Mouse (Mus musculus) heart, embryonic 12.5 days (tissue): ENCODE data around the gene Cacna1s. TPM values are rescaled to one million over a fixed set of nuclear protein-coding genes. Genes with fewer than 3 reads are reported as not detected.
A peak's percentile ranks its signal among the peaks of the same experiment; 100 is the strongest.

ENCODE experiments used
- ATAC-seq: fragments of 200-750 bp; cut with Nextera tagmentation; 2 replicates; pipeline ENCODE4 v1.8.0; 2017; ENCODE audit warnings: moderate TSS enrichment, moderate library complexity; ENCODE audit not compliant: insufficient number of reproducible peaks, low FRiP score
- H3K27ac ChIP-seq: fragments of 300-500 bp; sonication (generic); 2 replicates; pipeline ENCODE4 v1.5.1; 2016; ENCODE audit warnings: mild to moderate bottlenecking, moderate library complexity; ENCODE audit not compliant: poor library complexity, severe bottlenecking
- H3K27me3 ChIP-seq: fragments of 300-500 bp; sonication (generic); replicated peaks from 2 replicates; pipeline ENCODE4 v1.6.1; 2016; ENCODE audit warnings: mild to moderate bottlenecking, moderate library complexity
- H3K36me3 ChIP-seq: fragments of 300-500 bp; sonication (generic); 2 replicates; pipeline ENCODE4 v1.6.1; 2016; ENCODE audit warnings: mild to moderate bottlenecking, moderate library complexity
- H3K4me1 ChIP-seq: fragments of 300-500 bp; sonication (generic); replicated peaks from 2 replicates; pipeline ENCODE4 v1.6.1; 2016; ENCODE audit warnings: mild to moderate bottlenecking
- H3K4me2 ChIP-seq: fragments of 300-500 bp; sonication (generic); 2 replicates; pipeline ENCODE4 v1.6.1; 2016; ENCODE audit warnings: mild to moderate bottlenecking, moderate library complexity
- H3K4me3 ChIP-seq: fragments of 300-500 bp; sonication (generic); 2 replicates; pipeline ENCODE4 v1.5.1; 2016; ENCODE audit warnings: mild to moderate bottlenecking
- H3K9ac ChIP-seq: fragments of 300-500 bp; sonication (generic); 2 replicates; pipeline ENCODE4 v1.6.1; 2016; ENCODE audit warnings: mild to moderate bottlenecking, moderate library complexity
- H3K9me3 ChIP-seq: fragments of 300-500 bp; sonication (generic); replicated peaks from 2 replicates; pipeline ENCODE4 v1.6.1; 2016; ENCODE audit warnings: mild to moderate bottlenecking, moderate library complexity
- WGBS: fragments of 180-500 bp; shearing (Covaris S2); methylation state at CpG from one replicate; pipeline ENCODE4 v1.1.7; 2016; 5-methylcytosine and 5-hydroxymethylcytosine counted together
- polyA plus RNA-seq: library from polyadenylated mRNA; unstranded; fragments of >200 nt; fragmentation: Nextera tagmentation; extraction: Ambion mirVana; gene quantifications from 2 replicates; pipeline ENCODE4 v1.2.1, GENCODE M21; 2016

Gene Cacna1s
- polyA plus RNA-seq, 1 experiment from 2014 or later = 0.57 TPM

DNA sequence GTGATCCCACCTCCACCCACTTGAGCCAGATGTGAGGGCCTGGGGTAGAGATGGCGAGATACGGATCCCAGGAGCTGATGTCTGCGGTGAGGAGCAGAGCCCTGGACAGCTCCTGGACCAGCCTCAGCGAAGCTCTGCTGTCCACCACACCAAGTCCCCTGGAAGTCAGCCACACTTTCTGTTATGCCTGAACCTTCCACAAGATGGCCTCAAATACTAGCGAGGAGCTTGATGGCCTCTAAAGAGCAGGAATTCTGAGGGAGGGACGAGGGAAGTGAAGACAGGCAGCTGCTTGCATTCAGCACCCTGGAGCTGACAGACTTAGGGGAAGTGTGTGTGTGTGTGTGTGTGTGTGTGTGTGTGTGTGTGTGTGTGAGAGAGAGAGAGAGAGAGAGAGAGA, 1.1 kb upstream of the Cacna1s start:
- H3K36me3 ChIP-seq = no peaks in the 10 kb centered on the region
- peak overlapping the region; percentile 40 for H3K4me3 ChIP-seq
- H3K9me3 ChIP-seq = no peaks in the 10 kb centered on the region
- H3K4me1 ChIP-seq = peaks cover 31% of the 10 kb centered on the region
- H3K4me2 ChIP-seq = peak overlapping the region; percentile 69
- H3K27ac ChIP-seq = no peak overlapping the region
- H3K27me3 ChIP-seq = peaks cover 63% of the 10 kb centered on the region
- ATAC-seq = peak; percentile 54
- 0% methylated on average over 6 of the region's 6 CpGs for WGBS
- no peak overlapping the region for H3K9ac ChIP-seq

DNA sequence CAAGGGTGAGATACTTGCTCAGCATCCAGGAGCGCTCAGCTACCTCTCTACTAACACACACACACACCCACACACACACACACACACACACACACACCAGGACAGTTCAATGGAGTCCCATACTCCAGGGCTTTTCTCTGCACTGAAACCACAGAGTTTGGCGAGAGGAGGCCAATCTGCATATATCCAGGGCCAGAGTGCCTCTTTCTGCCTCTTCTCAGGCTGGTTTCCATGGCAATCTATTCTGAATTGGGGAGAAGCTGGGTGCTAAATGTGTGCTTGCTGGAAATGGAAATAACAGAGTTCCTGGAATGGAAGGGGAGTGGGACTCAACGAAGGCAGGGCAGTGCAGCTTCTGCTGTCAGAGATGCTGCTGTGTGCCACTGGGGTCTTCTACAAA, 3.2 kb downstream of the Cacna1s start:
- WGBS = 72% methylated on average over 3 of the region's 3 CpGs
- H3K4me3 ChIP-seq = no peak overlapping the region
- H3K4me2 ChIP-seq = no peak overlapping the region
- no peak for ATAC-seq
- no peak overlapping the region for H3K27ac ChIP-seq
- peaks cover 35% of the 10 kb centered on the region for H3K27me3 ChIP-seq
- H3K36me3 ChIP-seq = no peaks in the 10 kb centered on the region
- H3K9ac ChIP-seq = no peak overlapping the region
- no peaks in the 10 kb centered on the region for H3K9me3 ChIP-seq
- peaks cover 28% of the 10 kb centered on the region for H3K4me1 ChIP-seq

DNA sequence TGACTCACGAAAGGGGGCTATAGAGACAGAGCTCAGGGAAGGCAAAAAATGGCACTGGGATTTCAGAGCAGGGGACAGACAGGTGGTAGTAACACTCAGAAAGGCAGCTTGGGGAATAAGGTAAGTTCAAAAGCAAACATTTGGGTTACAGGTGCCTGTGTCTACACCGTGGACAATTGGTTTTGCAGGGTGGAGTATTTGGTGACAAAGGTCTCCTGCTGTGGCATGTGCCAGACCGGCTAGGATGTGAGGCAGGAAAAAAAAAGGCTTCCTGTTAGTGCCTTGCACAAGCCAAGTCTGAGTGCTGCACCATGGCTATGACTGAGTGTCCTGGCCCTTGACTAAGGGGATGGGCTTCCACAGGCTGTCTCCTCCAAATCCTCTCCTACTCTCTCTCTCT, 6.0 kb downstream of the Cacna1s start:
- H3K27ac ChIP-seq = no peak overlapping the region
- 56% methylated on average over 3 of the region's 3 CpGs for whole genome bisulfite sequencing
- no peaks in the 10 kb centered on the region for H3K9me3 ChIP-seq
- H3K27me3 ChIP-seq = peaks cover 12% of the 10 kb centered on the region
- H3K4me3 ChIP-seq = no peak overlapping the region
- no peak overlapping the region for H3K9ac ChIP-seq
- peaks cover 16% of the 10 kb centered on the region for H3K4me1 ChIP-seq
- H3K4me2 ChIP-seq = no peak overlapping the region
- H3K36me3 ChIP-seq = no peaks in the 10 kb centered on the region
- no peak for ATAC-seq

DNA sequence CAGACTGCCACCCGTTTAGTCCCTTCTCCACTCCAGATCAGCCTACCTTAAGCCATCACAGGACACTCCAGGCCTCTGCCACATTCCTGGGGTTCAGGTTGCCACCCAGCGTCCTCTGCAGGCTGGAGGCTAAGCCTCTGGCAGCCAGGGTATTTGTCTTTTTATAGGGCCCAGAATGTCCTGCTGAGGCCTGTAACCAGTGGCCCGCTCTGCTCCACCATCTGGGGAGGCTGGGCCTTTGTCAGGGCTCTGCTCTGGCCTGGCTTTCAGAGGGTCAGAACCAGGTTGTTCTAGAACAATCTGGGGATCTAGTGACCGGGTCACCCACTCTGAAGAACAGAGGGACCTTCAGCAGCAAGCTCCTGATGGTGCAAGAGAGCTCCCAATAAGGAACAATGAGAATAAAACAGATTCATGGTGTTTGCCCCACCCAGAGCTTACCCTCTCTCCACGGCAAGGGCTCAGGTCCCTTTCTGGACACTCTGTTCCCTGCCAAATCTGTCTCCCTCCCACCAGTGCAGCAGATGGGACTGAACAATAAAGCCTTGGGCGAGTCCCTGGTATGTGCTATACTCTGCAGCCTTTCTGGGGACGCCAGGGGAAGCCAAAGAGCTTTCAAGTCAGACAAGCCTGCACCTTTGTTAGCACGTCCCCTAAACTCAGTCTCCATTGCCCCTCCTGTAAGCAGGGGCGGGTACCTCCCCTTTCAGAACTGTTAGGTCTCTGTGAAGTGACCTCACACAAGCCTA, 8.7 kb downstream of the Cacna1s start:
- no peaks in the 10 kb centered on the region for H3K27me3 ChIP-seq
- H3K27ac ChIP-seq = no peak overlapping the region
- ATAC-seq = no peak
- no peak overlapping the region for H3K4me2 ChIP-seq
- no peak overlapping the region for H3K4me3 ChIP-seq
- 56% methylated on average over 9 of the region's 9 CpGs for WGBS
- no peaks in the 10 kb centered on the region for H3K9me3 ChIP-seq
- no peaks in the 10 kb centered on the region for H3K36me3 ChIP-seq
- peaks cover 21% of the 10 kb centered on the region for H3K4me1 ChIP-seq
- H3K9ac ChIP-seq = no peak overlapping the region

DNA sequence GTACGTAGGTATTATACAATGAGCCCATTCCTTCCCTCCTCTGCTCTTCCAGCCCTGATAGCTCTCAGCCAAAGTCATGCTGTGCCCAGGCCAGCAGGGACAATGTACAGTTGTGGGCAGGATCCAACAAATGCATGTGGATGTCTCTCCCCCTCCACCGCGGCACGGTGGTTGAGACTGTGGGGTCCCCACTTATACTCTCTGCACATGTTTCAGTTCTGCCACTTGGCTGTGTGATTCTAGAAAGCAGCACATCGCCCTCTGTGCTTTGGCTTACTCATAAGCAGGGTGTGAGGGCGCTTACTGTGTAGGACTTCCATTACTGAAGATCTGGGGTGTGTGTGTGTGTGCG, 9.2 kb downstream of the Cacna1s start:
- peaks cover 21% of the 10 kb centered on the region for H3K4me1 ChIP-seq
- 86% methylated on average over 7 of the region's 7 CpGs for WGBS
- no peak for ATAC-seq
- H3K27ac ChIP-seq = no peak overlapping the region
- H3K4me3 ChIP-seq = no peak overlapping the region
- no peak overlapping the region for H3K4me2 ChIP-seq
- H3K27me3 ChIP-seq = no peaks in the 10 kb centered on the region
- no peaks in the 10 kb centered on the region for H3K9me3 ChIP-seq
- H3K9ac ChIP-seq = no peak overlapping the region
- no peaks in the 10 kb centered on the region for H3K36me3 ChIP-seq

DNA sequence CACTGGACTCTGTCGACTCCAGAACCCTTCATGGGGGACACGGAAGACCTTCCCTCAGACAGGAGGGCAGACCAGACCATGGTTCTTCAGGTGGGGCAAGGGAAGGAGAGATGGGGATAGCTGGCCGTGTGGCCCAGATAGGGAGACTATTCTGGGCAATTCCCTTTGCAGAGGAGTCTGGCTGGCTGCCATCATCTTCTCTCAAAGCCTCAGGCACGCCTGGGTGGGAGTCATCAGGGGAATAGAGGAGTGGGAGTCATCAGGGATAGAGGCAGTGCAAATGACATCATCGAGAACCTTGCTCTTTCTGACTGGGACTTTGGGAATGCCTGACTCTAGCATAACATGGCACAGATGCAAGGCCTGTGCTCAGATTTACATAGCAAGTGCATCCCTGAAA, 11.4 kb downstream of the Cacna1s start:
- Histone ChIP-seq H3K4me1 (peaks cover 21% of the 10 kb centered on the region), H3K4me3 (no peak overlapping the region), H3K27me3 (no peaks in the 10 kb centered on the region), H3K27ac (no peak overlapping the region), H3K4me2 (no peak overlapping the region), H3K36me3 (no peaks in the 10 kb centered on the region), H3K9ac (no peak overlapping the region), H3K9me3 (no peaks in the 10 kb centered on the region)
- no peak for ATAC-seq
- 40% methylated on average over 5 of the region's 5 CpGs for WGBS

DNA sequence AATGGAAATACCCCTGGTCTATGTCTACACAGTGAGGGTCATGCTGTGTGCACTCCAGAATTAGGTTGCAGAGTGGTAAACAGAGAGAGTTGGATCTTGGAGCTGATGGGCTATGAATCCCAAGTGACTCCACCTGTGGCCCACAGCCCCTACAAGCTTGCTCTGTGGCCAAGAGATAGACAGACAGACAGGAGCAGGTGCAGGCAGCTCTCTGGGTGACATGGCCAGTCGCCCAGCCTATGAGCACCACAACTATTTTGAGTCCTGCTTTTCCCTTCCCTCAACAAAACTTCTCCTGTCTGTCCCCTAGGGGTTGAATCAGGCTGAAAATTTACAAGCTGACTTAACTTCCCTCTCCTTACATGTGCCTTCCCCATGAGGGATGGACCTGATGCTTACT, 14.1 kb downstream of the Cacna1s start:
- Histone ChIP-seq H3K36me3 (no peaks in the 10 kb centered on the region), H3K27ac (no peak overlapping the region), H3K4me2 (no peak overlapping the region), H3K4me3 (no peak overlapping the region), H3K27me3 (0 out of 2 replicates have a peak, but pooled peaks cover 6% of the 10 kb centered on the region), H3K9ac (no peak overlapping the region), H3K4me1 (peaks cover 21% of the 10 kb centered on the region), H3K9me3 (no peaks in the 10 kb centered on the region)
- ATAC-seq = no peak
- 64% methylated on average over 1 of the region's 1 CpGs for WGBS

DNA sequence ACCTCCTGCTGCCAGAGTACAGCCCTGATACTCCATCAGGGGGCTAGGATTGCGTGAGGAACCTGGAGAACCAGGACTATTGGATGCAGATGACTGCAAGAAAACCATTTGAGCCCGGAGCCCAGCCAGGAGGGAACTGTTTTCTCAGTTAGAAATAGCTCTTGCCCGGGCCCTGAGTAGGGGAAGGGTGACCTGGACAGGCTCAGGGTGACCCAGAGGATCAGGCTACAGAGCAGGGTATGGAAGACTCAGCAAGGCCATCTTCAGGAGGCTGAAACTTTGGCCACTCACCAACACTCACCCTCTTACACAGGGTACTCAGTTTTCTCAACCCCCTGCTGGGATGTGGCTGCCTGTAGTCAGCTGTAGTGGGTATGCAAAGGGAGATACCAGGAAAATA, 15.0 kb downstream of the Cacna1s start:
- ATAC-seq = no peak
- Histone ChIP-seq H3K36me3 (no peaks in the 10 kb centered on the region), H3K27me3 (0 out of 2 replicates have a peak, but pooled peaks cover 6% of the 10 kb centered on the region), H3K4me3 (no peak overlapping the region), H3K9ac (no peak overlapping the region), H3K4me2 (no peak overlapping the region), H3K9me3 (no peaks in the 10 kb centered on the region), H3K4me1 (peaks cover 20% of the 10 kb centered on the region), H3K27ac (no peak overlapping the region)
- 62% methylated on average over 3 of the region's 3 CpGs for WGBS

DNA sequence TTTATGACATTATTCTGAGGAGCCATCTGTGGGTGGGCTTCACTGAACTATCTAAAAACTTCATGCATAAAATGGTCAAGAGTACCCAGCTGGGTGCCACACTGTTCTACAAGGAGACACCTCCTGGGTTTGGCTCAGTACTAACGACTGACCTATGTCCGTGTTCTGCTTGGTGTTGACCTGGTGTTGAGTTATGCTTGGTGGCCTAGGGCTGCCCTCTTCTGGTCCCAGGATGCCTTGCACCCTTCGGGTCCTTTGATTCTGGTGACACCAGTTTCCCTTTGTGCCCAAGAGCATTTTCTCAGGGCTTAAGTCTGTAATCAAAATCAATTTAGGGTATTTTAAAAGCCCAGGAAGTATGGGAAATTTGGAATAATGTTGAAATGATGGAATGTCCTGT, 23.5 kb downstream of the Cacna1s start:
- Histone ChIP-seq H3K27ac (no peak overlapping the region), H3K4me2 (no peak overlapping the region), H3K9me3 (no peaks in the 10 kb centered on the region), H3K9ac (no peak overlapping the region), H3K4me1 (0 out of 2 replicates have a peak, but pooled peaks cover 5% of the 10 kb centered on the region), H3K27me3 (peaks cover 18% of the 10 kb centered on the region; the same call in 1 of the 2 replicates), H3K4me3 (no peak overlapping the region), H3K36me3 (no peaks in the 10 kb centered on the region)
- 4% methylated on average over 3 of the region's 3 CpGs for WGBS
- no peak for ATAC-seq

DNA sequence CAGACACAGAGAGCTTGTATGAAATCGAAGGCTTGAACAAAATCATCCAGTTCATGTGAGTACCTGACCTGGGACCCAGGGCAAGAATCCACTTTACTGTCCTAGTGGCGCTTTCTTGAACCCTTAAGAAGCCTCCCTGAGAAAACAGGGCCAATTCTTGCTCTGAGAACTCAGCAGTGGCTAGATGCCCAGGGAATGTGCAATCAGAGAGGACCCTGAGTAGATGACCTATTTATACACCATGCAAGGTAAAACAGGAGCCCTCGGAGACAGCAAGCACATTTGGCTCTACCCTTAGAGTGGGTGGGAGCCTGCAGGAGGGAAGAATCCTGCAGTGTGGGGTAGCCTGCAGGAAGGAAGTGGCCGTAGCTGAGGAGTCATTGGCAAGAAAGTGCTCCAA, 25.1 kb downstream of the Cacna1s start:
- H3K4me1 ChIP-seq = 0 out of 2 replicates have a peak, but pooled peaks cover 5% of the 10 kb centered on the region
- H3K27me3 ChIP-seq = peaks cover 22% of the 10 kb centered on the region; the same call in 1 of the 2 replicates
- no peak for ATAC-seq
- no peaks in the 10 kb centered on the region for H3K36me3 ChIP-seq
- peaks cover 6% of the 10 kb centered on the region for H3K9me3 ChIP-seq
- no peak overlapping the region for H3K9ac ChIP-seq
- WGBS = 46% methylated on average over 4 of the region's 4 CpGs
- no peak overlapping the region for H3K27ac ChIP-seq
- no peak overlapping the region for H3K4me3 ChIP-seq
- H3K4me2 ChIP-seq = no peak overlapping the region

DNA sequence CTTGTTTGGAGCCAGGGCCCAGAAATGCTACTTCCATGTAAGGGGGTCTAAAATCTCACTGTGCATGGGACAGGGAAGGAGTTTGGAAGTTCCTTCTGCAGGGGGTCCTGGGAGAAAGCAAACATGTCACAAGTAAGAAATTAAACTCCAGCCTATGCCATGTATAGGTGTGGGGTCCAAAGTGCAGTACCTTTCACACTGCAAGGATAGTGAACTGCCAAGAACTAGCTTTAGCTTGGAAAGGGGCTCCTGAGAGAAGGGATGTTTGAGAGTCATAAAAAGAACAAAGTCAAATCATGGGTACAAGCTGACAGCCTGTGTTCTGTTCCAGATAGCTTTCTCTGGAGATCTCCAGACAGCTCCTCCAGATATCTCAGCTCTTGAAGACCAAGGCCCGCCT, 28.6 kb downstream of the Cacna1s start:
- ATAC-seq = no peak
- H3K4me1 ChIP-seq = peaks cover 12% of the 10 kb centered on the region
- 82% methylated on average over 1 of the region's 1 CpGs for WGBS
- no peaks in the 10 kb centered on the region for H3K36me3 ChIP-seq
- no peak overlapping the region for H3K9ac ChIP-seq
- H3K4me3 ChIP-seq = no peak overlapping the region
- H3K4me2 ChIP-seq = no peak overlapping the region
- no peak overlapping the region for H3K27ac ChIP-seq
- H3K27me3 ChIP-seq = peaks cover 39% of the 10 kb centered on the region
- H3K9me3 ChIP-seq = peaks cover 6% of the 10 kb centered on the region
